Mouse (Mus musculus): ENCODE measurements around the gene Upf1.

DNA sequence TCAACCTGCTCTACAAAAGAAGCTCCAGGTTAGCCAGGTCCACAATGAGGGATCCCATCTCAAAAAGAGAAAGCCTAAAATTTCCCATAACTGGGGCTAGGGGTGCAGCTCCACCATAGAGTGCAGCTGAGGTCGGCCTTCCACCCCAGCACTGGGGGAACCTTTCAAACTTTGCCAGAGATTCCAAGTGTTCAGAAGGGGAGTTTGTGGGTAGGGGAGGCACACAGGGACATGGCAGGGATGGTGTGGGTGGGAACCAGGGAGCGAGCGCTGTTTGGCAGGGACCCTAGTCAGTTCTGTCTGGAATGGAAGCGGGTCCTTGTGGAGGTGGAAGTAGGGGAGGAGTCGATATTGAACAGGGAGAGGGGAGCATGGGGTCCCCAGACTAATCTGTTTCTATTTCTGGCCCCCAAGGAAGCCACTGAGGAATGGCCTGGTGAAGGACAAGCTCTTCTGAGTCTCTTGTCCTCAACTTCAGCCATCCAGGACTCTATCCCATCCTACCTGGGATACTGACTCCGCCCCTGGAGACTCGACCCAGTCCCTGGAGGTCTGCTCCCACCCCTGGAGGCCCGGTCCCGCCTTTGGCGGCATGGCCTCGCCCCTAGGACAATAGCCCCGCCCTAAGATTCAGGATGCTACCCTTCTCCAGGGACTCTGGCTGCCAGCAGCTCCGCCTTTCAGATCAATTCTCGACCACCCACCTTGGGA, 23.8 kb downstream of the Upf1 start, which contains the start of gene Gdf1:
- TF ChIP-seq CTCF (IDR thresholded peaks at IDR 0.05) = no peak
- TF ChIP-seq EP300 (IDR thresholded peaks at IDR 0.05) = no peak
